Mouse (Mus musculus) G1E (cell line): Measurements from ENCODE around the gene Pde1c.

Experiments used
- CTCF ChIP-seq: IDR thresholded peaks from 2 replicates; pipeline ENCODE4 v1.5.1; 2012; ENCODE audit warnings: low read depth, low read length, inconsistent platforms, mixed read lengths
- GATA1 ChIP-seq: IDR thresholded peaks from 2 replicates; pipeline ENCODE4 v1.6.1; 2012; ENCODE audit warnings: borderline replicate concordance, low read length, inconsistent platforms, mixed read lengths

DNA sequence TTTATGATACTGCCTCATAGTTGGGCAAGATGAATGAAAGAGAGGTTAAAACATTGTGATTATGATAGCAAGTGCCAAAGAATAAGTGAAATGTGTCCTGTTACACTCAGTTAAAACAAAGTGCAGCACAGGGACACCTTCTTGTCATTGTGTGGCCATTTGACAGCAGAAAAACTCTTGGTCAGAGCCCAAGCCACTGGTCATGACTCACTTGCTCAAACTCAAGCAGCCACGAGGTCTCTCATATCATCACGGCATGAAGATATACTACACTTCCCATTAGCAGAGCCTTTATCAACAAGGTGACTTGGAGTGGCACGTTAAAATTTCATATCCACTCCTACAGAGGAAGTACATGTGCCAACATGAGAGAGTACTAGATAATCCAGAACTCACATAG is 209.8 kb downstream of the Pde1c start:
- TF ChIP-seq CTCF (no peak), GATA1 (no peak)
